Mouse (Mus musculus): Measurements from ENCODE around the gene Notch1.

Notch1 gene

GRCm38 (mm10) chr2:26529881-26530280 is 13.4 kb upstream of the Notch1 start:
- DNase-seq (ENCODE audit: low read depth), result no peak

GRCm38 (mm10) chr2:26529221-26529805 is 12.8 kb upstream of the Notch1 start:
- DNase-seq (ENCODE audit: low read depth), result no peak

DNA sequence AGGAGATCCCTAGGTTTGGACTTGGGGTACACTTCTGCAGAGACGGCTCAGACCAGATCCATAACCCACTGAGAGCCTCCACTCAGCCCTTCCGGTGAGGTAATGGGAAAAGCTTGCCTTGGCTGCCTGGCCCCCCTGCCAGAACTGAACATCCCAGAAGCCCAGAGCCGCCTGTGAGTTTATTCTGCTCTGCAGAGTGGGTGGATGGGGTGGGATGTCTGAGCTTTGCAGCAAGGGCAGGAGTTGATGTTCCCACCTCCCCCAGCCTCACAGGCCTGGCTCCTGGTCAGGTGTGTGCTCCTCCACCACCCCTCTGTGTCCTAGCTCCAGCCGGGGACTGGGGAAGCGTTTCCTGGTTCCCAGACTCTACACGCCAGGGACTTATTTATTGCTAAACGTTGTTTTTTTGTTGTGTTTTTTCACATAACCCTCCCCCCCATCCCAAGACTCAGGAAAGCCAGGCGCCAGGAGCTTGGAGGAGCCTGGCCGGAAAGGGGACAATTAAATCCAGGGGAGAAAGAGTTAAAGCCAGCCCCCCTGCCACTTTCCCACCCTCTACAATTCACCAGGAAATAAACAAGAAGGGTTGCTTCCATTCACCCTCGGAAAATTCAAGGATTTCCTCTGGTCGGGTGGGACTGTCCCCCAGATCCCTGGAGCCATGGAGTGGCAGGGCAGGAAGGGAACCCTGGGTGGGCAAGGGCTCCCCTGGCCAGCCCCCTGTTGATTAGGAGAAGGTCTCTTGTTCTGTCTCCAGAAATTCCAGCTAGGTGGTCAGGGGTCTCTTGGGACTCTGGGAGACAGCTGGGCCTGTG is 10.2 kb upstream of the Notch1 start:
- DNase-seq (ENCODE audit: low read depth), result no peak

DNA sequence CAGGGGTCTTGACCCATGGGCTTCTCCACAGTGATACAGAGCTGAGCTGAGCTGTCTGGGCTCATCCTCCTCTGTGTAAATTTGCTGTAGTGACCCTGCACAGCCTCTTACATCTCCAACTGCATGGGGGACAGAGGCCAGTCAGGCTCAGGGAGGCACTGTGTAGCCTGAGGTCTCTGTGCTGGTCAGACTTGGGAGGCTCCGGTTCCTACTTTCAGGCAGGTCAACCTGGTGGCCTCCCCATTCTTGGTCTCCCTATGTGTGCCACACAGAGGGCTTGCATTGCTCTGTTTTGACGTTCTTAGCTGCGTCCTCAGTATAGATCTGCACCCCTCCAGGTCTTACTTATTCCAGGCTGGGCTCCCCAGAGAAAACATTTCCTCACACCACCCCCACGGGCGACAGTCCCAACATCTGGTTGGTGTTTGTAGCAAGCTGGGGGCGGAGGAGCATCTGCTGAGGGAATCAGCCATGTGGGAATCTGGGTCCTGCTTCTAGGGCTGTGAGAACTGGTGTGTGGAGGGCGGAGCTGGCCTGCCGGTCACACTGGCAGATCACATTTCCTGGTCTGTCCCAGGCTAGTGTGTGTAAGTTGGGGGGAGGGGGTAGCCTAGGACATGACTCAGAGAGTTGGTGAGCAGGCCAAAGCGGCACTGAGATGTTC is 9.0 kb upstream of the Notch1 start:
- no peak for DNase-seq (ENCODE audit: low read depth)

DNA sequence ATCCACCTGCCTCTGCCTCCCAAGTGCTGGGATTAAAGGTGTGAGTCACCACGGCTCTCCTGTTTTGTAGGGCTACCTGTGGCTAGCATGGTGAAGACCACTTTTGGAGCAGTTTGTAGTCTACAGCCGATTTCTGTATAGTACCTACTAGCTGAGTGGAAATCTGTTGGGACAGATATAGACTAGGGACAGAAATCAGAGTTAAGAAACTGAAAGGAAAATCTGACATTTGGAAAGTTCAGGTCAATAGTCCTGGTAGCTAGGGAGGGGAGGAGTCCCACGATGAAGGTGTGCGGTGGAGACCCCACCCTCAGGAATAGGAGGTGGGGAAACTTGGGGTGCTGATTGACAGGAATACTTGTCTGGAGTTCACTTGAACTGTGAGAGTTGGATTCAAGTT is 5.9 kb upstream of the Notch1 start:
- DNase-seq (ENCODE audit: low read depth), result no peak

DNA sequence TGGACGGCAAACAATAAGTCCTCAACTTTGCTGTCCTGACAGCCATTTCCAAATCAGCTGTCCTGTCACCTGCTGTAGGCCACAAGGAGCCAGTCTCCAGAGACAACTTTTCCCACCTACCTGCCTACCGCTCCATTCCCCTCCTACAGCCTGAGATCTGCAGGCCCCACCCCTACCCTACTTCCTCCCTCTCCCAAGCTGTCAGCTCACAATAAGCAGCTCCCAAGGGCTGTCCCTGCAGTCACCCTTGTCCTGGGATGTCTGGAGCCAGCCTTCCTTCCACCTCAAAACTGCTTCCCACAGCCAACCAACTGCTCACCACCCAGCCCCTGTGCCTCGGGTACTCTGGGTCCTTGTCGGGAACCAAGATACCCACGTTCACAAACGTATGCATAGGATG is 3.3 kb upstream of the Notch1 start:
- no peak for DNase-seq (ENCODE audit: low read depth)

DNA sequence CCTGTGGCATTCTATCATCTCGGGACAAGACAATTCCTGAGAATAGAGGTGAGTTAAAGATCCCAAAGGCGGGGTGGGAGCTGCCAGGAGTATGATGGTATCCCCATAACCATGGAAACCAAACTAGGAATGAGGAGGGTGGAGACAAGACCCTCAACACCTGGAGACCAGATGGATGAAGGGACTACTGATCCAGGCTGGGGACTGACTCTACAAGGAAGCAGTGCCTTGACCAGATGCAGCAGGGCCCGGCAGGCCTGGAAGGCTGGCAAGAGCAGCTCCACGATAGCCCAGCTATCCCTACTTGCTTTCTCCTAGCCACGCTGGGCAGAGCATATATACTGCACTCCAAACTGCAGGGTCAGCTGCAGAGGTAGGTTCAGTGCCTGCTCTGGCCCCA is 524 bp upstream of the Notch1 start:
- no peak for DNase-seq (ENCODE audit: low read depth)

DNA sequence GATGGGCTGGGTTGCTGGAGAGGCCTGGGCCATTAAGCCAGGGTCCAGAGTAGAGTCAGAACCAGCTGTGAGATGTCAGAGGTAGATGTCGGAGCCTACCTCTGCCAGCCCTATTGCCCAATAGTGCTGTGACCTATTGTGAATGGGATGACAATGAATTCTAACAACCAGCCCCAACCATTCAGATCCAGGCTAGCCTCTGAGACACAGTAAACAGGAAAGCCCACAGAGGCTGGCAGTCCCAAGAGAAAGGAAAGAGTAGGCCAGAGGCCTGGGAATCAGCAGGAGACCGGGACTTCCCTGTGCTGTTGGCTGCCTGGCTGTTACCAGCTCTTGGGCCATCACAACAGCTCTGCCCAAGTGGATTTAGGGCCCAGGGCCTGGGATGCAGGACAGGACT is 1.1 kb downstream of the Notch1 start:
- DNase-seq (ENCODE audit: low read depth), result no peak

GRCm38 (mm10) chr2:26513105-26513745 is 3.2 kb downstream of the Notch1 start:
- no peak for DNase-seq (ENCODE audit: low read depth)

GRCm38 (mm10) chr2:26508661-26509060 is 7.8 kb downstream of the Notch1 start:
- no peak for DNase-seq (ENCODE audit: low read depth)

GRCm38 (mm10) chr2:26507961-26508391 is 8.5 kb downstream of the Notch1 start:
- no peak for DNase-seq (ENCODE audit: low read depth)

GRCm38 (mm10) chr2:26507481-26507886 is 9.0 kb downstream of the Notch1 start:
- peak; percentile 65 for DNase-seq (ENCODE audit: low read depth)

GRCm38 (mm10) chr2:26506746-26507280 is 9.7 kb downstream of the Notch1 start:
- DNase-seq (ENCODE audit: low read depth), result no peak

- DNase-seq (ENCODE audit: low read depth), result no peak
Measured at GRCm38 (mm10) chr2:26504772-26505480, 11.5 kb downstream of the Notch1 start.

DNA sequence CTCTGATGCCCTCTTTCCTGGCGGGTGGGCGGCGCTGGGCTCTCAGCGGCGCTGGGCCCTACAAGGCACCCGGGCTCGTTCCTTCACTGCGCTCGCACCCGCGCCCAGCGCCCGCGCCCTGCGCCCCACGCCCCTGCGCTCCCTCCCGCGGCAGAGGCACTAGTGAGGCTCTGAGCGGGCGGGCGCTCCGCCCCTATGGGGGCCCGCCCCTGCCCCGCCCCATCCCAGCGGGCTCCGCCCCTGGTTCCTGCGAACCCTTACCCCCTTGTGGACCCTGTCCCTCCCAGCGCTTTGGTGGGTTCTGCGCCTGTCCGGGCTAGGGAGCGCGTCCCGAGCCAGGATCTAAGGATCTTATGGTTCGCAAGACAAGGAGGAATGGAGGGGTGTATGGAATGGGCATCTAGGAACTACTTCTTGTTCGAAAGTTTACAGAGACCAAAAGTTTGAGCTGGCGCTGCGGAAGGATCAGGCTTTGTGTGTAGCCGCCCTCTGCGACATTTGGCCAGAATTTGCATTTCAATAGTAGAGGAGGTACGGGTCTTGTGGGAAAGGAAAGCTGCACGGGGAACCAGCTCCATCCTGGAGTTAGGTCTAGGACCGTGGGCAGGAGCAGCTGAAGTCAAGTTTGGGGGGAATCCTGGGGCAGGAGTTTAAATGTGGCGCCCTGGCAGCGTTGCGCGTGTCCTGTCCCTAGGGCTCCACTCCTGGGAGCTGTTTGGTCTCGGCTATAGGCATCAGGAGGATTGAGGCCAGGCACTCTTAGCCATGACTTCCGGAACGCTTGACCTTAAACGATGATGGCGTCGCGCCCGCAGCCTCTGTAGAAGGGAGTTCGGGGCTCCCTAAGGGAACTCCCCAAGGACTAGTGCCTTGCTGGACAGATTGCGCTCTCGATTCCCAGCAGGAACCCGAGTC is 12.5 kb downstream of the Notch1 start:
- peak; percentile 95 for DNase-seq (ENCODE audit: low read depth)

DNA sequence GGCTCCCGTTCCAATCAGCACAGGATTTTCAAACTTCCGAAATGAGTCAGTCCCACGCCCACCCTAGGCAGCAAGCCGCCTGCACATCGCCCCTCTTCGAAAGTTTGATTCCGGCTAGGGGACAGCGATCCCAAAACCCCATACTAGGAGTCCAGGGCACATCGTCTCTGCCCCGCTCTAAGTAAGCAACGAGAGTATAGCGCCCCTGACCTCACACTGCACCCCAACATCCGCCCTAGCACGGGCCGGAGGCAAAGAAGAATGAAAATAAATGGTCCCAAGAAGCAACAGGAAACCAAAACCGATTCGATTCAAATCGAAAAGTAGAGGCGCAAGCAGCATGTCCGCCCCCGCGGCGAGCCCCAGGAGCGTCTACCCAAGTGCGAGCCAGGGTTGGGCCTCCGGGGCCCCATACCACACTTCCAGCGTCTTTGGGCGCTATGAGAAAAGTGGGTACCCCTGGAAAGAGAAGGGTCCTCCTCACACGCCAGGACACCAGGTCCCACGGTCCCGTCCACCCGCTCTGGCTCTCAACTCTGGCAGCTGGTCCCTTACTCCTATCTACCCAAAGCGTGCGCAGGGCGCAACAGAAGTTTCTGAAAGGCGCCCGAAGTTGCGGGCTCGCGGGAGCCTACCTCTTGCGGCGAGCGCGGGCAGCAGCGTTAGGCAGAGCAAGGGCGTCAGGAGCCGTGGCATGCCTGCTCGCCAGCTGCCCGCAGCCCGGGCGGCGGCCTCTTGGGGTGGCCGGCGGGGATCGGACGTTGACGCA is 13.4 kb downstream of the Notch1 start:
- peak; percentile 73 for DNase-seq (ENCODE audit: low read depth)

DNA sequence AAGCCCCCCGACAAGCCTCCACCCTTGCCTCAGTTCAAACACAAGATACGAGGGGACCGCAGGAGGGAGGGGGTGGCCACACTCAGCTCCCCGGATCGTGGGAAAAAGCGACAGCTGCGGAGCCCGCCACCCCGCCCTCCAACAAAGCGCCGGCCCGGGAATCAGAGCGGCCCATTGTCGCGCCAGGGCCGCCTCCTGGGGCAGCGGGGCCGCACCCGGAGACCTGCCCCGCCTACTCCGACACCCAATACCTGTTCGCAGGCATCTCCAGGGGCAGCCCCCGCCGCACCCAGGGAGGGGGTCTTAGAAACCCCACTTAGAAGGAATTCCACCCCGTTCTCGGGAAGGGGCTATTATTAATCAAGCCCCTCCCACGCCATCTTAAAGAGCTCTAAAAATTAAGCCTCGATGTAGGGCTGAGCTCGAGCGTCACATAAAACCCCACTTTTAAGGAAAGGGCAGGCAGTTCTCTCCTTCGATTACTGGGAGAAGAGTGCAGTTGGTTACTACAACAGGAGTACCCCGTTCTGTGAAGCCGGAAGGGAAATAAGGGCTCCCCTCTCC is 14.1 kb downstream of the Notch1 start:
- DNase-seq (ENCODE audit: low read depth), result no peak

DNA sequence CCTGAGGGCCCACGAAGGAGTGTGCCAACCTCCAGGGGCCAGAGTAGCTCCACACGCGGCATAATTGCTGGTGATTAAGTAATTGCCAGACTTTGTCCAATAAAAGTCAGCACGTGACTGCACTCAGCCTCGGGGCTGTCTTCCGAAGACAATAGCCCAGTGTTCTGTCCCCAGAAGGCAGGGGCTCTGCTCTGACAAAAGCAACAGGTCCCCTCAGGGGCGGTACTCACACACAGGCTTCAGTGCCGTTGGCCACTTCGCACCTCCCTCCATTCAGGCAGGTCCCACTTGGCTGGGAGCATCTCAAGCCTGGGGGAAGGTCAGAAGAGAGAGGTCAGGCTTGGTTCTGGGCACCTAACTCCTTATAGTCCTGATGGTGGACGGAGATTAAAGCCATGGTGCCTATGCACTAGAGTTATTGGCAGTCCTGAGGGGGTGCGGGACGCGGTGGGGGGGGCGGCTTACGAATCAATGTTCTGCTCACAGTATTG is 14.8 kb downstream of the Notch1 start:
- DNase-seq (ENCODE audit: low read depth), result no peak

DNA sequence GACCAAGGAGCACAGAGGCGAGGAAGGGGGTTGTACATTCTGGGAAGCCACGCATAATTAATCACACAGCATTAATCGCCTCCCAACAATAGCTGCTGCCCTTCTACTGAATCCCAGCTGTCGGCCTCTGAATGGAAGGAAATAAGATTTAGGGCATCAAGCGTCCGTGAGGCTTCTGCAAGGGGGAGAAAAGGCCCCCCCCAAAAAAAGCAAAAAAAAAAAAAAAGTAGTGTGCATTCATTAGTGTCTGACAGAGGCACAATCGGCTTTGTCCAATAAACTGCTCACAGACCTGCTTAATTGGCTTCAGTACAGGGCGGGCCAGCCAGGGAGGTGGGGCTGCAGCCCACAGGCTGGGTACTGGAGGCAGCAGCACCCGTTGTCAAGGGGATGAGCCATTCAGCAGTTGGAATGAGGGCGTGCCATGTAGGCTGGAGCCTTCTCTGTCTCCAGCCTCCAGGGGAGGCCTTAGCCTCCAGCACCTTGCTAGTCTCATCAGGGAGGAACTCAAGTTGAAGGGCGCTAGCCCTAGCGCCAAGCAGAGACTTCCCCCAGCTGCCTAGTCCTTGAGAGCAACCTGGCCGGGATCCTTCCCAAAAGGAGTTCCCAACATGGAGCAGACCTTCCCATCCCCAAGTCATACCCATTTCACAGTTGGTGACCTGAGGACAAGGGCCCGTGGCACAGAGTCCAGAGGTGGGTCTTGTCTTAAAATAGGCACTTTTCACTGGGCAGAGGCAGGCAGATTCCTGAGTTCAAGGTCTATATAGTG is 15.7 kb downstream of the Notch1 start:
- DNase-seq (ENCODE audit: low read depth), result no peak

All from naive thymus-derived CD4-positive, alpha-beta T cell, adult 2 months (primary cell).